Mouse (Mus musculus) midbrain, embryonic 12.5 days (tissue): ENCODE measurements around the gene Plxnd1. TPM values are rescaled to one million over a fixed set of nuclear protein-coding genes. Genes with fewer than 3 reads are reported as not detected.

ENCODE experiments used
- ATAC-seq: fragments of 200-750 bp; cut with Nextera tagmentation; 2 replicates; pipeline ENCODE4 v1.8.0; 2017; ENCODE audit warnings: low read depth, moderate TSS enrichment, moderate library complexity; ENCODE audit not compliant: low FRiP score
- H3K27ac ChIP-seq: fragments of 300-500 bp; sonication (generic); replicated peaks from 2 replicates; pipeline ENCODE4 v1.5.1; 2016; ENCODE audit warnings: mild to moderate bottlenecking
- H3K27me3 ChIP-seq: fragments of 300-500 bp; sonication (generic); 2 replicates; pipeline ENCODE4 v1.6.1; 2016; ENCODE audit warnings: mild to moderate bottlenecking
- H3K36me3 ChIP-seq: fragments of 300-500 bp; sonication (generic); 2 replicates; pipeline ENCODE4 v1.6.1; 2016
- H3K4me1 ChIP-seq: fragments of 300-500 bp; sonication (generic); 2 replicates; pipeline ENCODE4 v1.6.1; 2016
- H3K4me2 ChIP-seq: fragments of 300-500 bp; sonication (generic); replicated peaks from 2 replicates; pipeline ENCODE4 v1.6.1; 2016; ENCODE audit warnings: mild to moderate bottlenecking, moderate library complexity
- H3K4me3 ChIP-seq: fragments of 300-500 bp; sonication (generic); 2 replicates; pipeline ENCODE4 v1.5.1; 2016; ENCODE audit warnings: mild to moderate bottlenecking
- H3K9ac ChIP-seq: fragments of 300-500 bp; sonication (generic); replicated peaks from 2 replicates; pipeline ENCODE4 v1.6.1; 2016; ENCODE audit warnings: mild to moderate bottlenecking, moderate library complexity
- H3K9me3 ChIP-seq: fragments of 300-500 bp; sonication (generic); 2 replicates; pipeline ENCODE4 v1.6.1; 2016; ENCODE audit warnings: mild to moderate bottlenecking
- WGBS: fragments of 180-500 bp; shearing (Covaris S2); methylation state at CpG from one replicate; pipeline ENCODE4 v1.1.7; 2016; 5-methylcytosine and 5-hydroxymethylcytosine counted together
- polyA plus RNA-seq: library from polyadenylated mRNA; unstranded; fragments of >200 nt; fragmentation: Nextera tagmentation; extraction: Ambion mirVana; gene quantifications from 2 replicates; pipeline ENCODE4 v1.2.1, GENCODE M21; 2016

The Plxnd1 gene
- polyA plus RNA-seq, 1 experiment from 2014 or later, result 15.9 TPM

GRCm38 (mm10) chr6:115926416-115926815 is 68.4 kb downstream of the Plxnd1 start:
- 0 out of 2 replicates have a peak overlapping the region, but pooled peaks have one; percentile 8 for H3K27ac ChIP-seq
- no peak for ATAC-seq
- H3K9ac ChIP-seq, result no peak overlapping the region

DNA sequence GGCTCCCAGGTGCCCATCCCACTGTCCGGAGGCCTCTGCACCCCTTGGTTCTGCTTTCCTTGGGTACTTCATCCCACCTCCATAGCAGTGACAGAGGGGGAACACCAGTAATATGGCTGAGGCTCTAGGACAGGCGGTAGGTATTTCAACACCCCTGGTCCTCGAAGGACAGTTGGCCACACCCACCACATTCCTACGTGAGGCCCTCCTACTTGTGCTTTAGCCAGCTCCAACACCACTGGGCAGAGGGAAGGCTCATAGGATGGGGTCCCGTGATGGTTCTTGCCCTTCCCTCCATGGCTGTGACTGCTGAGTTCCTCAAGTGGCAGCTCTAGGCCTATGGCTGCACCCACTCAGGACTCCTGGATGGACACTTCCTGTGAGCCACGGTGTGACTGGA is 70.0 kb downstream of the Plxnd1 start:
- no peaks in the 10 kb centered on the region for H3K36me3 ChIP-seq
- H3K4me1 ChIP-seq, result peaks cover 7% of the 10 kb centered on the region; the same call in 1 of the 2 replicates
- H3K9me3 ChIP-seq, result no peaks in the 10 kb centered on the region
- no peaks in the 10 kb centered on the region; the same call in 1 of the 2 replicates for H3K27me3 ChIP-seq
- WGBS, result 56% methylated on average over 6 of the region's 6 CpGs
- no peak overlapping the region for H3K4me3 ChIP-seq
- ATAC-seq, result no peak
- no peak overlapping the region for H3K4me2 ChIP-seq
- no peak overlapping the region for H3K9ac ChIP-seq
- H3K27ac ChIP-seq, result no peak overlapping the region

More at GRCm38 (mm10) chr6:115926416-115926815, 68.4 kb downstream of the Plxnd1 start:
- H3K4me3 ChIP-seq, result no peak overlapping the region
- no peaks in the 10 kb centered on the region for H3K36me3 ChIP-seq
- H3K4me1 ChIP-seq, result peaks cover 7% of the 10 kb centered on the region
- H3K27me3 ChIP-seq, result no peaks in the 10 kb centered on the region; the same call in 1 of the 2 replicates
- 80% methylated on average over 10 of the region's 10 CpGs for WGBS
- no peaks in the 10 kb centered on the region for H3K9me3 ChIP-seq
- H3K4me2 ChIP-seq, result no peak overlapping the region

GRCm38 (mm10) chr6:115919876-115920275 is 74.9 kb downstream of the Plxnd1 start:
- Histone ChIP-seq H3K27me3 (no peaks in the 10 kb centered on the region; the same call in 1 of the 2 replicates), H3K27ac (no peak overlapping the region), H3K36me3 (peaks cover 5% of the 10 kb centered on the region; the same call in 1 of the 2 replicates), H3K4me1 (no peaks in the 10 kb centered on the region), H3K9me3 (no peaks in the 10 kb centered on the region), H3K4me2 (no peak overlapping the region), H3K9ac (no peak overlapping the region), H3K4me3 (no peak overlapping the region)
- 93% methylated on average over 5 of the region's 5 CpGs for WGBS
- ATAC-seq, result no peak

DNA sequence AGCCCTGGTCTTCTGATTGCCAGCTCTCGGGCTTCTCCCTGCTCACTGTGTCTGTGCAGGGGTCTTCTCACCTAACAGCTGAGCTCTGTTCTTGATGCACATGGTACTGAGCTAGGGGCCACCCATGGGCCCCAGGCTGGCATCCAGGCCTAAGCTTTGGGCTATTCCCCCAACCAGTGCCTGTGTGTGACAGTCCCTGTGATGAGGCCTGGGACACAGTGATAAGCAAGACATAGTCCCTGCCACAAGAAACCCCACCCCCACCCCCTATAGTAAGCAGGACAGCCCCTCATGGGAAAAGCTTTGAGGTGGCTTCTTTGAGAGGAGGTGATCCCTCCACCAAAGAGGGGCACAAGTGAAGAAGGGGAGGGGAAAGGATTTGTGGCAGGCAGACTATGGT is 76.2 kb downstream of the Plxnd1 start:
- H3K36me3 ChIP-seq, result peaks cover 5% of the 10 kb centered on the region; the same call in 1 of the 2 replicates
- H3K4me2 ChIP-seq, result no peak overlapping the region
- H3K4me1 ChIP-seq, result no peaks in the 10 kb centered on the region
- no peak overlapping the region for H3K4me3 ChIP-seq
- 100% methylated on average over 1 of the region's 1 CpGs for WGBS
- no peak overlapping the region for H3K9ac ChIP-seq
- H3K27me3 ChIP-seq, result no peaks in the 10 kb centered on the region
- H3K9me3 ChIP-seq, result no peaks in the 10 kb centered on the region
- H3K27ac ChIP-seq, result no peak overlapping the region
- no peak for ATAC-seq

- no peaks in the 10 kb centered on the region for H3K9me3 ChIP-seq
- H3K27ac ChIP-seq, result no peak overlapping the region
- no peak for ATAC-seq
- H3K36me3 ChIP-seq, result peaks cover 5% of the 10 kb centered on the region; the same call in 1 of the 2 replicates
- no peak overlapping the region for H3K4me3 ChIP-seq
- H3K9ac ChIP-seq, result no peak overlapping the region
- H3K4me1 ChIP-seq, result no peaks in the 10 kb centered on the region
- H3K4me2 ChIP-seq, result no peak overlapping the region
- no peaks in the 10 kb centered on the region for H3K27me3 ChIP-seq
- 85% methylated on average over 5 of the region's 5 CpGs for WGBS
Observed at GRCm38 (mm10) chr6:115916611-115917010, 78.2 kb downstream of the Plxnd1 start.

DNA sequence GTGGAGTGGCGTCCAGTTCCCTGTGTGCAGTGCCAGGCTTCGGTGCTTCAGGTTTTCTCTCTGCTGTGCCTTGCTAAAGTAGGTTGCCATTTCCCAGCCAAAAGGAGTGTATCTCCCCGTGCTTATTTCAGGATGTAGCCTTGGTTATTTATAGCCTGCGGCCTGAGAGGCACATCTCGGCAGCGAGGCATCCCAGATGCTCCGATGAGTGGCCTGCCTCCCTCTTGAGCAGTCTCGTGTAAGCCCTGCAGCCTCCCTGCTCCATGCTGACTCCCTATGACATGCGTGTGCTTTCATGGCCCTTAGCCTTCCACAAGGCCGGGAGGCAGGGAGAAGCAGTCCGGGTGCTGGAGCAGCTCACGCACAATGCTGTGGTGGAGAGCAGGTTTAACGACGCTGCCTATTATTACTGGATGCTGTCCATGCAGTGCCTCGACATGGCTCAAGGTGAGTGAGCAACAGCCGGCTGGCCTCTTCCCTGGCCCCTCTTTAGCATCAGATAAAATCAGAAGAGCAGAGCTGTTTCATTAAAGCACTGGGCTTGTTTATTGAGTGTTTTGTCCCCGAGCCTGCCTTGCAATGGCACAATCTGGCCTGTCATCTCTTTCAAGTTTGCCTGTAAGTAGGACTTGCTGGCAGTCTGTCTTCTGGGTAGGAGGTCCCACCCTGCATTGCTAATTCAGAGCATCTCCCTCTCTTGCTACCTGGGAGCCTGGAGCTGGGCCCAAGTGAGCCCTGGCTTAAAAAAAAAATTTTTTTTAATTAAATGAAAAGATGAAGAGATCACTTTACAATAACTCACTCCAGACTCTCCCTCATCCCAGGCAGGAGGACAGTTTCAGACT is 79.0 kb downstream of the Plxnd1 start:
- WGBS, result 86% methylated on average over 17 of the region's 17 CpGs
- Histone ChIP-seq H3K9ac (no peak overlapping the region), H3K4me1 (no peaks in the 10 kb centered on the region), H3K36me3 (peaks cover 5% of the 10 kb centered on the region; the same call in 1 of the 2 replicates), H3K4me3 (no peak overlapping the region), H3K4me2 (no peak overlapping the region), H3K9me3 (no peaks in the 10 kb centered on the region), H3K27me3 (no peaks in the 10 kb centered on the region), H3K27ac (no peak overlapping the region)
- no peak for ATAC-seq

GRCm38 (mm10) chr6:115914511-115915202 is 80.1 kb downstream of the Plxnd1 start:
- Histone ChIP-seq H3K4me3 (no peak overlapping the region), H3K9me3 (no peaks in the 10 kb centered on the region), H3K36me3 (peaks cover 8% of the 10 kb centered on the region; the same call in 1 of the 2 replicates), H3K4me1 (no peaks in the 10 kb centered on the region), H3K27me3 (no peaks in the 10 kb centered on the region), H3K4me2 (no peak overlapping the region), H3K9ac (no peak overlapping the region), H3K27ac (no peak overlapping the region)
- WGBS, result 92% methylated on average over 15 of the region's 15 CpGs
- no peak for ATAC-seq

DNA sequence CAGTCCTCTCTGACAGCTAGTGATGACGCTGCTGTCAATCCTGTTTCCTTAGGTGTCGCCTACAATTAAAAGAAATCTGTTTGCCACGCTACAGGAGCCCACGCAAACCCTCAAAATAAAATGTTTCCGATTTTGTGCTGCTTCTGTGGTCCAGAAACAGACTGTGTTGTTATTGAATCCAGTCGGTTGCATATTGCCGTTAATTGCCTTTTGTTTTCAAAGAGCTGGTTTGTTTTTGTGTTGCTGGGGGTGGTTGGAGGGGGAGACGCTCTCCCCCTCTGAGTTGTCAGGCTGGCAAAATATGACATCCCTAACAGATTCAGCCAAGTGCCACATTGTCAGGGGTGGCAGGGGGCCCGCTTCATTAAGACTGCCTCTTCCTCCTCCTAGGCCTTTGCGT is 81.3 kb downstream of the Plxnd1 start:
- no peak for ATAC-seq
- Histone ChIP-seq H3K27me3 (no peaks in the 10 kb centered on the region), H3K9me3 (no peaks in the 10 kb centered on the region), H3K4me1 (0 out of 2 replicates have a peak, but pooled peaks cover 3% of the 10 kb centered on the region), H3K4me2 (no peak overlapping the region), H3K9ac (no peak overlapping the region), H3K4me3 (no peak overlapping the region), H3K36me3 (peaks cover 9% of the 10 kb centered on the region; the same call in 1 of the 2 replicates), H3K27ac (no peak overlapping the region)
- WGBS, result 88% methylated on average over 10 of the region's 10 CpGs

DNA sequence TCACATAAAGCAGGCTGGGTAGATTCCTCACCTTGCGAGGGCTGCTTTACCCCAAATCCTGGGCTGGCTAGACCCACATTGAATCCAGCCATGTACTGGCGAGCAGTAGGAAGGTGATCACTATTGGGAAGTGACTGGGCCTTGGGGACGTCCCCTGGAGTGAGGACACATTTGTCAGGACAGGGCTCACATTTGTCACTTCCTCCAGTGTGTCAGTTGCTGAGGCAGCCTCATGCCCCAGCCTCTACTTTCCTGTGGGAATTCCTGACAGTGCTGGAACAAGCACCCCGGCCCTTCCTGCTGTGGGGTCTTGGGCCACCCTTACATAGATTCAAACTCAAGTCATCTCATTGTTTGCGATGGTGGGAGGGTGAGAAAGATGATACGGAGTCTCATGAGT is 83.0 kb downstream of the Plxnd1 start:
- Histone ChIP-seq H3K4me3 (no peak overlapping the region), H3K27ac (no peak overlapping the region), H3K36me3 (peaks cover 16% of the 10 kb centered on the region; the same call in 1 of the 2 replicates), H3K9me3 (no peaks in the 10 kb centered on the region), H3K4me2 (no peak overlapping the region), H3K4me1 (0 out of 2 replicates have a peak, but pooled peaks cover 3% of the 10 kb centered on the region), H3K27me3 (no peaks in the 10 kb centered on the region), H3K9ac (no peak overlapping the region)
- ATAC-seq, result no peak
- WGBS, result 88% methylated on average over 6 of the region's 6 CpGs

GRCm38 (mm10) chr6:115909940-115910339 is 84.9 kb downstream of the Plxnd1 start:
- H3K4me3 ChIP-seq, result no peak overlapping the region
- no peak overlapping the region for H3K4me2 ChIP-seq
- no peaks in the 10 kb centered on the region for H3K27me3 ChIP-seq
- no peaks in the 10 kb centered on the region for H3K9me3 ChIP-seq
- no peak overlapping the region for H3K27ac ChIP-seq
- WGBS, result 78% methylated on average over 8 of the region's 8 CpGs
- peaks cover 24% of the 10 kb centered on the region; the same call in 1 of the 2 replicates for H3K36me3 ChIP-seq
- H3K4me1 ChIP-seq, result 0 out of 2 replicates have a peak, but pooled peaks cover 3% of the 10 kb centered on the region
- no peak overlapping the region for H3K9ac ChIP-seq
- ATAC-seq, result no peak

- ATAC-seq, result no peak
- 69% methylated on average over 3 of the region's 3 CpGs for WGBS
- no peak overlapping the region for H3K9ac ChIP-seq
Observed at GRCm38 (mm10) chr6:115909052-115909451, 85.8 kb downstream of the Plxnd1 start.

More at GRCm38 (mm10) chr6:115909052-115909451, 85.8 kb downstream of the Plxnd1 start:
- H3K36me3 ChIP-seq, result peaks cover 29% of the 10 kb centered on the region; the same call in 1 of the 2 replicates
- H3K4me3 ChIP-seq, result no peak overlapping the region
- no peaks in the 10 kb centered on the region for H3K9me3 ChIP-seq
- H3K4me1 ChIP-seq, result 0 out of 2 replicates have a peak, but pooled peaks cover 3% of the 10 kb centered on the region
- H3K4me2 ChIP-seq, result no peak overlapping the region
- H3K27ac ChIP-seq, result no peak overlapping the region
- no peaks in the 10 kb centered on the region for H3K27me3 ChIP-seq
